Mouse (Mus musculus) embryonic fibroblast, embryonic 13.5 days (primary cell): ENCODE results near the gene Etfb.

Experiments
- CTCF ChIP-seq: IDR thresholded peaks from 2 replicates; pipeline ENCODE4 v1.5.1; 2011; ENCODE audit warnings: mild to moderate bottlenecking, control low read depth, low read length, moderate library complexity, borderline replicate concordance; ENCODE audit not compliant: insufficient read depth
- POLR2A ChIP-seq: IDR thresholded peaks from 2 replicates; pipeline ENCODE4 v1.6.1; 2011; ENCODE audit warnings: low read depth, mild to moderate bottlenecking, control low read depth, low read length, moderate library complexity

- no peak for TF ChIP-seq POLR2A
- TF ChIP-seq CTCF, result no peak
These were observed 10.5 kb downstream of the Etfb start for GRCm38 (mm10) chr7:43454371-43454770.
